Mouse (Mus musculus): ENCODE data around the gene Fam163a. TPM values are rescaled to one million over a fixed set of nuclear protein-coding genes. Genes with fewer than 3 reads are reported as not detected.

The Fam163a gene
- total and polyA plus RNA-seq, 3 experiments: not detected

GRCm38 (mm10) chr1:156211809-156212317 lies 7.0 kb upstream of the Fam163a start:
- Histone ChIP-seq H3K4me2 (ENCODE audit: insufficient read depth, low read depth, poor library complexity, severe bottlenecking) (no peak overlapping the region), H3K36me3 (replicated peaks in 1 of 2; ENCODE audit: control insufficient read depth in 1 of 2, insufficient read depth in 1 of 2, low read length in 1 of 2) (no peaks in the 10 kb centered on the region), H3K27me3 (replicated peaks) (no peaks in the 10 kb centered on the region), H3K4me3 (replicated peaks in 1 of 3; ENCODE audit: low read depth in 2 of 3, low read length in 2 of 3, poor library complexity in 1 of 3) (no peak overlapping the region), H3K9me3 (replicated peaks; ENCODE audit: low read length) (no peaks in the 10 kb centered on the region), H3K27ac (ENCODE audit: insufficient read depth, low read depth) (no peak overlapping the region), H3K9ac (ENCODE audit: insufficient read depth, low read depth) (no peak overlapping the region), H3K4me1 (ENCODE audit: control insufficient read depth in 1 of 2, insufficient read depth in 2 of 2) (peaks cover 3 to 14% of the 10 kb centered on the region in 2 experiments; a peak in 2 of 4 replicates), H3K79me2 (replicated peaks; ENCODE audit: control insufficient read depth, extremely low read depth, insufficient read depth, poor library complexity, severe bottlenecking) (no peaks in the 10 kb centered on the region)
- TF ChIP-seq PAX5 (IDR thresholded peaks at IDR 0.05; ENCODE audit: low read length) (no peak), BHLHE40 (IDR thresholded peaks at IDR 0.05; ENCODE audit: low read depth, low read length) (no peak)
- no peak for DNase-seq (ENCODE audit: extremely low read depth)
- in situ Hi-C loops (cut with MboI; ENCODE audit: low pct_ligation_motif_present, low pct_unique_long_range_greater_than_20kb, low sequenced_read_pairs): no loop called here
- dilution Hi-C loops (cut with MboI; ENCODE audit: extremely low pct_ligation_motif_present, extremely low pct_unique_long_range_greater_than_20kb, low sequenced_read_pairs): no loop called here

GRCm38 (mm10) chr1:156205164-156205563 lies 338 bp upstream of the Fam163a start:
- Histone ChIP-seq H3K4me1 (ENCODE audit: control insufficient read depth in 1 of 2, insufficient read depth in 2 of 2) (peaks cover 14 to 24% of the 10 kb centered on the region in 2 experiments), H3K79me2 (replicated peaks; ENCODE audit: control insufficient read depth, extremely low read depth, insufficient read depth, poor library complexity, severe bottlenecking) (no peaks in the 10 kb centered on the region), H3K27me3 (replicated peaks) (no peaks in the 10 kb centered on the region), H3K9ac (ENCODE audit: insufficient read depth, low read depth) (no peak overlapping the region), H3K27ac (ENCODE audit: insufficient read depth, low read depth) (no peak overlapping the region), H3K4me3 (replicated peaks in 1 of 3; ENCODE audit: low read depth in 2 of 3, low read length in 2 of 3, poor library complexity in 1 of 3) (no peak overlapping the region), H3K9me3 (replicated peaks; ENCODE audit: low read length) (peaks cover 14% of the 10 kb centered on the region), H3K36me3 (replicated peaks in 1 of 2; ENCODE audit: control insufficient read depth in 1 of 2, insufficient read depth in 1 of 2, low read length in 1 of 2) (no peaks in the 10 kb centered on the region), H3K4me2 (ENCODE audit: insufficient read depth, low read depth, poor library complexity, severe bottlenecking) (no peak overlapping the region)
- in situ Hi-C loops (cut with MboI; ENCODE audit: low pct_ligation_motif_present, low pct_unique_long_range_greater_than_20kb, low sequenced_read_pairs): no loop called here
- no peak for DNase-seq (ENCODE audit: extremely low read depth)
- no peak for TF ChIP-seq PAX5 (IDR thresholded peaks at IDR 0.05; ENCODE audit: low read length)
- TF ChIP-seq IRF4 (IDR thresholded peaks at IDR 0.05; ENCODE audit: low read depth, low read length): no peak
- no peak for TF ChIP-seq USF1 (IDR thresholded peaks at IDR 0.05; ENCODE audit: low read depth, low read length)
- TF ChIP-seq JUND (conservative IDR thresholded peaks at IDR 0.05; ENCODE audit: low read depth, low read length): no peak
- no peak for TF ChIP-seq USF2 (conservative IDR thresholded peaks at IDR 0.05; ENCODE audit: low read depth, low read length)
- no peak for TF ChIP-seq ELF1 (IDR thresholded peaks at IDR 0.05; ENCODE audit: low read depth, low read length)
- no peak for TF ChIP-seq RCOR1 (conservative IDR thresholded peaks at IDR 0.05; ENCODE audit: low read depth, low read length)
- TF ChIP-seq ZMIZ1 (IDR thresholded peaks at IDR 0.05; ENCODE audit: low read depth, low read length): no peak
- no peak for TF ChIP-seq MAX (IDR thresholded peaks at IDR 0.05; ENCODE audit: low read length)
- TF ChIP-seq NRF1 (IDR thresholded peaks at IDR 0.05; ENCODE audit: low read depth, low read length): no peak
- TF ChIP-seq MAFK (IDR thresholded peaks at IDR 0.05; ENCODE audit: insufficient replicate concordance, low read length): no peak
- no peak for TF ChIP-seq NELFE (IDR thresholded peaks at IDR 0.05; ENCODE audit: low read depth, low read length)
- no peak for TF ChIP-seq HCFC1 (IDR thresholded peaks at IDR 0.05; ENCODE audit: low read depth, low read length)
- no peak for TF ChIP-seq E2F4 (IDR thresholded peaks at IDR 0.05; ENCODE audit: insufficient replicate concordance, low read depth, low read length)
- TF ChIP-seq MXI1 (IDR thresholded peaks at IDR 0.05; ENCODE audit: low read depth, low read length): no peak
- no peak for TF ChIP-seq ZC3H11A (IDR thresholded peaks at IDR 0.05; ENCODE audit: low read depth, low read length)
- TF ChIP-seq RAD21 (IDR thresholded peaks at IDR 0.05; ENCODE audit: low read depth, low read length): no peak
- dilution Hi-C loops (cut with MboI; ENCODE audit: extremely low pct_ligation_motif_present, extremely low pct_unique_long_range_greater_than_20kb, low sequenced_read_pairs): no loop called here

All from CH12.LX (cell line).